Mouse (Mus musculus) kidney, embryonic 16.5 days (tissue): ENCODE measurements around the gene Ccdc106. TPM values are rescaled to one million over a fixed set of nuclear protein-coding genes. Genes with fewer than 3 reads are reported as not detected.
A peak's percentile ranks its signal among the peaks of the same experiment; 100 is the strongest.
"Not testable (repeated sequence)": the region's sequence is repeated elsewhere in the genome, so short reads cannot be mapped to it uniquely, and the experiment has no call there.

Source experiments
- ATAC-seq: fragments of 200-750 bp; cut with Nextera tagmentation; 2 replicates; pipeline ENCODE4 v1.8.0; 2017; ENCODE audit warnings: moderate TSS enrichment; ENCODE audit not compliant: low FRiP score, low TSS enrichment
- H3K27ac ChIP-seq: fragments of 300-500 bp; sonication (generic); 2 replicates; pipeline ENCODE4 v1.5.1; 2014; ENCODE audit warnings: low read length
- H3K27me3 ChIP-seq: fragments of 300-500 bp; sonication (generic); 2 replicates; pipeline ENCODE4 v1.6.1; 2014; ENCODE audit warnings: low read length, control low read depth, mixed read lengths; ENCODE audit not compliant: insufficient read depth
- H3K36me3 ChIP-seq: fragments of 300-500 bp; sonication (generic); 2 replicates; pipeline ENCODE4 v1.6.1; 2014; ENCODE audit warnings: low read length, control low read depth, mixed read lengths; ENCODE audit not compliant: insufficient read depth
- H3K4me1 ChIP-seq: fragments of 300-500 bp; sonication (generic); 2 replicates; pipeline ENCODE4 v1.6.1; 2014; ENCODE audit warnings: low read length, control low read depth, mixed read lengths; ENCODE audit not compliant: insufficient read depth
- H3K4me2 ChIP-seq: fragments of 300-500 bp; sonication (generic); replicated peaks from 2 replicates; pipeline ENCODE4 v1.6.1; 2014; ENCODE audit warnings: low read depth, low read length
- H3K4me3 ChIP-seq: fragments of 300-500 bp; sonication (generic); 2 replicates; pipeline ENCODE4 v1.5.1; 2014; ENCODE audit warnings: mild to moderate bottlenecking, low read length
- H3K9ac ChIP-seq: fragments of 300-500 bp; sonication (generic); replicated peaks from 2 replicates; pipeline ENCODE4 v1.6.1; 2014; ENCODE audit warnings: low read length
- H3K9me3 ChIP-seq: fragments of 300-500 bp; sonication (generic); 2 replicates; pipeline ENCODE4 v1.6.1; 2016; ENCODE audit warnings: low read length, control low read depth
- WGBS: fragments of 180-500 bp; shearing (Covaris S2); extraction: QIAGEN DNeasy Blood & Tissue Kit; methylation state at CpG from one replicate; pipeline ENCODE4 v1.1.7; 2014; 5-methylcytosine and 5-hydroxymethylcytosine counted together
- polyA plus RNA-seq: library from polyadenylated mRNA; unstranded; fragments of >200 nt; fragmentation: Nextera tagmentation; extraction: Ambion mirVana; gene quantifications from 2 replicates; pipeline ENCODE4 v1.2.1, GENCODE M21; 2015

The Ccdc106 gene
- polyA plus RNA-seq, 1 experiment from 2014 or later, result 27.1 TPM

GRCm38 (mm10) chr7:5015118-5016001 lies 5.0 kb upstream of the Ccdc106 start, which contains the start of gene Gm44973:
Gene Gm44973, plus strand, starts transcription at chr7:5015496.
- peak within 1 kb of the TSS; percentile 95 for H3K9ac ChIP-seq
- WGBS, result under 1% methylated on average over 51 of the region's 76 CpGs
- H3K4me3 ChIP-seq, result peak within 1 kb of the TSS; percentile 86
- peak; percentile 79 for ATAC-seq
- H3K9me3 ChIP-seq, result no peaks in the 10 kb centered on the region
- H3K4me1 ChIP-seq, result peaks cover 21% of the 10 kb centered on the region
- no peaks in the 10 kb centered on the region for H3K27me3 ChIP-seq
- H3K36me3 ChIP-seq, result peaks cover 33% of the 10 kb centered on the region
- peak within 1 kb of the TSS; percentile 73 for H3K4me2 ChIP-seq
- peak within 1 kb of the TSS; percentile 99 for H3K27ac ChIP-seq

- 57% methylated on average over 3 of the region's 3 CpGs for WGBS
- H3K4me2 ChIP-seq, result peak overlapping the region; percentile 73
- peak overlapping the region; percentile 86 for H3K4me3 ChIP-seq
- ATAC-seq, result no peak
- no peaks in the 10 kb centered on the region for H3K9me3 ChIP-seq
- H3K36me3 ChIP-seq, result peaks cover 26% of the 10 kb centered on the region
- H3K27me3 ChIP-seq, result no peaks in the 10 kb centered on the region
- peak overlapping the region; percentile 99 for H3K27ac ChIP-seq
- H3K9ac ChIP-seq, result peak overlapping the region; percentile 79
- peaks cover 22% of the 10 kb centered on the region for H3K4me1 ChIP-seq
These were observed 4.3 kb upstream of the Ccdc106 start for GRCm38 (mm10) chr7:5016057-5016456.

- Histone ChIP-seq H3K27me3 (no peaks in the 10 kb centered on the region), H3K27ac (no peak overlapping the region), H3K4me1 (peaks cover 31% of the 10 kb centered on the region), H3K36me3 (peaks cover 17% of the 10 kb centered on the region), H3K9ac (no peak overlapping the region), H3K9me3 (no peaks in the 10 kb centered on the region), H3K4me3 (no peak overlapping the region), H3K4me2 (no peak overlapping the region)
- ATAC-seq, result no peak
- 93% methylated on average over 2 of the region's 2 CpGs for WGBS
These were observed 3.4 kb upstream of the Ccdc106 start for GRCm38 (mm10) chr7:5016920-5017319.

GRCm38 (mm10) chr7:5017352-5017751 lies 3.0 kb upstream of the Ccdc106 start:
- Histone ChIP-seq H3K4me3 (no peak overlapping the region), H3K27me3 (no peaks in the 10 kb centered on the region), H3K9me3 (no peaks in the 10 kb centered on the region), H3K27ac (no peak overlapping the region), H3K36me3 (peaks cover 18% of the 10 kb centered on the region), H3K9ac (no peak overlapping the region), H3K4me1 (peaks cover 35% of the 10 kb centered on the region), H3K4me2 (no peak overlapping the region)
- ATAC-seq, result no peak
- 93% methylated on average over 16 of the region's 16 CpGs for WGBS

- peaks cover 35% of the 10 kb centered on the region for H3K4me1 ChIP-seq
- no peak overlapping the region for H3K27ac ChIP-seq
- H3K9ac ChIP-seq, result no peak overlapping the region
- 96% methylated on average over 21 of the region's 21 CpGs for WGBS
- no peak for ATAC-seq
- H3K36me3 ChIP-seq, result peaks cover 17% of the 10 kb centered on the region
- H3K4me3 ChIP-seq, result no peak overlapping the region
- no peaks in the 10 kb centered on the region for H3K27me3 ChIP-seq
- no peaks in the 10 kb centered on the region for H3K9me3 ChIP-seq
- no peak overlapping the region for H3K4me2 ChIP-seq
These were observed 2.4 kb upstream of the Ccdc106 start for GRCm38 (mm10) chr7:5017931-5018330.

GRCm38 (mm10) chr7:5019576-5019975 lies 777 bp upstream of the Ccdc106 start:
- ATAC-seq, H3K9me3 ChIP-seq, H3K27me3 ChIP-seq: not testable (repeated sequence)
- peaks cover 29% of the 10 kb centered on the region for H3K4me1 ChIP-seq
- peak overlapping the region; percentile 85 for H3K4me3 ChIP-seq
- H3K27ac ChIP-seq, result peak overlapping the region; percentile 97
- H3K36me3 ChIP-seq, result peaks cover 31% of the 10 kb centered on the region
- WGBS, result 23% methylated on average over 8 of the region's 8 CpGs
- peak overlapping the region; percentile 80 for H3K4me2 ChIP-seq
- peak overlapping the region; percentile 95 for H3K9ac ChIP-seq

GRCm38 (mm10) chr7:5020685-5021084 lies 332 bp downstream of the Ccdc106 start:
- Histone ChIP-seq H3K9ac (peak overlapping the region; percentile 95), H3K36me3 (peaks cover 35% of the 10 kb centered on the region), H3K4me1 (peaks cover 29% of the 10 kb centered on the region), H3K9me3 (no peaks in the 10 kb centered on the region), H3K4me3 (peak overlapping the region; percentile 85), H3K4me2 (peak overlapping the region; percentile 80), H3K27ac (peak overlapping the region; percentile 97), H3K27me3 (no peaks in the 10 kb centered on the region)
- WGBS, result under 1% methylated on average over 12 of the region's 15 CpGs
- peak; percentile 13; the same call in 1 of the 2 replicates for ATAC-seq

- peaks cover 24% of the 10 kb centered on the region for H3K4me1 ChIP-seq
- peaks cover 38% of the 10 kb centered on the region for H3K36me3 ChIP-seq
- no peak for ATAC-seq
- no peaks in the 10 kb centered on the region for H3K9me3 ChIP-seq
- peak overlapping the region; percentile 97 for H3K27ac ChIP-seq
- peak overlapping the region; percentile 85 for H3K4me3 ChIP-seq
- peak overlapping the region; percentile 95 for H3K9ac ChIP-seq
- H3K4me2 ChIP-seq, result peak overlapping the region; percentile 80
- no peaks in the 10 kb centered on the region for H3K27me3 ChIP-seq
- WGBS, result 46% methylated on average over 5 of the region's 5 CpGs
These were observed 844 bp downstream of the Ccdc106 start for GRCm38 (mm10) chr7:5021197-5021596.

GRCm38 (mm10) chr7:5029543-5029942 lies 9.2 kb downstream of the Ccdc106 start:
- Histone ChIP-seq H3K36me3 (peaks cover 84% of the 10 kb centered on the region), H3K4me3 (no peak overlapping the region), H3K4me2 (no peak overlapping the region), H3K27me3 (no peaks in the 10 kb centered on the region), H3K27ac (no peak overlapping the region), H3K9ac (no peak overlapping the region), H3K4me1 (no peaks in the 10 kb centered on the region), H3K9me3 (peaks cover 45% of the 10 kb centered on the region)
- no peak for ATAC-seq
- 95% methylated on average over 22 of the region's 22 CpGs for WGBS

GRCm38 (mm10) chr7:5029946-5030345 lies 9.6 kb downstream of the Ccdc106 start:
- Histone ChIP-seq H3K27me3 (no peaks in the 10 kb centered on the region), H3K9me3 (peaks cover 45% of the 10 kb centered on the region), H3K4me2 (no peak overlapping the region), H3K4me3 (no peak overlapping the region), H3K36me3 (peaks cover 84% of the 10 kb centered on the region), H3K9ac (no peak overlapping the region), H3K4me1 (no peaks in the 10 kb centered on the region), H3K27ac (no peak overlapping the region)
- ATAC-seq, result no peak
- 94% methylated on average over 21 of the region's 21 CpGs for WGBS
